Mouse (Mus musculus) embryonic facial prominence, embryonic 11.5 days (tissue): Measurements from ENCODE around the gene Sgta. TPM values are rescaled to one million over a fixed set of nuclear protein-coding genes. Genes with fewer than 3 reads are reported as not detected.
A peak's percentile ranks its signal among the peaks of the same experiment; 100 is the strongest.

Experiments used
- ATAC-seq: fragments of 200-750 bp; cut with Nextera tagmentation; replicated peaks from 2 replicates; pipeline ENCODE4 v1.8.0; 2017; ENCODE audit warnings: low read depth; ENCODE audit not compliant: insufficient number of reproducible peaks, low FRiP score, low TSS enrichment
- DNase-seq: peaks from one replicate; pipeline ENCODE4 v3.0.0-alpha.2; 2015; ENCODE audit warnings: low spot score
- H3K27ac ChIP-seq: fragments of 300-500 bp; sonication (generic); replicated peaks from 2 replicates; pipeline ENCODE4 v1.5.1; 2014; ENCODE audit warnings: mild to moderate bottlenecking, low read depth, low read length, control low read depth
- H3K27me3 ChIP-seq: fragments of 300-500 bp; sonication (generic); 2 replicates; pipeline ENCODE4 v1.6.1; 2014; ENCODE audit warnings: mild to moderate bottlenecking, low read length, moderate library complexity, mixed read lengths; ENCODE audit not compliant: control insufficient read depth, insufficient read depth
- H3K36me3 ChIP-seq: fragments of 300-500 bp; sonication (generic); replicated peaks from 2 replicates; pipeline ENCODE4 v1.6.1; 2014; ENCODE audit warnings: low read depth, mild to moderate bottlenecking, low read length, moderate library complexity, mixed read lengths; ENCODE audit not compliant: control insufficient read depth, insufficient read depth
- H3K4me1 ChIP-seq: fragments of 300-500 bp; sonication (generic); 2 replicates; pipeline ENCODE4 v1.6.1; 2014; ENCODE audit warnings: low read length, mixed read lengths; ENCODE audit not compliant: control insufficient read depth, insufficient read depth
- H3K4me2 ChIP-seq: fragments of 300-500 bp; sonication (generic); 2 replicates; pipeline ENCODE4 v1.6.1; 2014; ENCODE audit warnings: low read depth, mild to moderate bottlenecking, control low read depth, low read length, moderate library complexity
- H3K4me3 ChIP-seq: fragments of 300-500 bp; sonication (generic); 2 replicates; pipeline ENCODE4 v1.5.1; 2014; ENCODE audit warnings: low read depth, low read length, control low read depth
- H3K9ac ChIP-seq: fragments of 300-500 bp; sonication (generic); replicated peaks from 2 replicates; pipeline ENCODE4 v1.6.1; 2014; ENCODE audit warnings: mild to moderate bottlenecking, control low read depth, low read length
- H3K9me3 ChIP-seq: fragments of 300-500 bp; sonication (generic); replicated peaks from 2 replicates; pipeline ENCODE4 v1.6.1; 2016; ENCODE audit warnings: mild to moderate bottlenecking, low read length, inconsistent platforms, mixed read lengths; ENCODE audit not compliant: control insufficient read depth
- WGBS: fragments of 180-500 bp; shearing (Covaris S2); extraction: QIAGEN DNeasy Blood & Tissue Kit; methylation state at CpG from one replicate; pipeline ENCODE4 v1.1.7; 2014; 5-methylcytosine and 5-hydroxymethylcytosine counted together
- polyA plus RNA-seq: library from polyadenylated mRNA; unstranded; fragments of >200 nt; fragmentation: Nextera tagmentation; extraction: Ambion mirVana; gene quantifications from 2 replicates; pipeline ENCODE4 v1.2.1, GENCODE M21; 2014

Sgta gene
- 193 and 218 TPM in 2 replicates for polyA plus RNA-seq

DNA sequence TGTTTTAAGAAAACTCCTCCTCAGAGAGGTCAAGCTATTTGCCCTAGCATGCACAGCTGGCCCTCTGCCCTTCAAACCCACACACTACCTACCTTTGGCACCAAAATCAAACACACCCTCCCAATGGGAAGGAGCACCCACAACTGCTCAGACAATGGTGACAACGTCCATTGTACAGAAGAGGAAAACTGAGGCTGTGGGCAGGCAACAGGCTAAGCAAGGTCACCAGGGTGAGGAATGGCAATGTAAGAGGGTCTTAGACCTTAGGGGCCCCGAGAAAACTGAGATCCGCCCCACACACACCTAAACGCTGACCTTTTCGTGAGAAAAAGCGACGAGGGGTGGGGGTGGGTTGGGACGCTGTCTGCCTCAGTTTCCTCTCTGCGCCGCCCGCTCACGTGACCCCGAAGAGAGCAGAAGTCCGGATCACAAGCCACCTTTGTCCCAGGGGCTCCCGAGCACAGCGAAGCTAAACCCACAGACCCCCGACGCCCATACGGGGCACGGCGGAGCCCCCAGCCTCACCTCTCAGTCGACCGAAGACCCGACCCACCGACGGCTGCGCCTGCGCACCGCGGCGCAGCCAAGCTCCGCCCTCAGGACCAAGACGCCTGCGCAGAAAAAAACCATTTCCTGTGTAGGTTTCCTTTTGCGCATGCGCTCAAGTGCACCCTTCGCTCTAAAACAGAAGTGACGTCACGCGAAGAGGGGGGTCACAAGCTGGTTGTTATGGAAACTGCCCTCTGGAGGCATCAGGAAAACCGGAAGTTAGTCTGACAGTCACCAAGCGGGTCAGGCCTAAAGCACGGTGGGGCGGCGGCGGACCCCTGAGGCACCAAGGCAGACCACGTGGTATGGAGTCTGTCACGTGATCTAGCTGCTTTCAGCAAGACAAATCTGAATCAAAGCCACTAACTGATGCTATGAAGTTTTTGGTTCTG is at the start of gene Sgta:
Gene Sgta (minus strand): TSS at position 579 of the 941 bp plus-strand sequence.
- no peak within 1 kb of the TSS for H3K27ac ChIP-seq
- peak; percentile 86 for ATAC-seq

DNA sequence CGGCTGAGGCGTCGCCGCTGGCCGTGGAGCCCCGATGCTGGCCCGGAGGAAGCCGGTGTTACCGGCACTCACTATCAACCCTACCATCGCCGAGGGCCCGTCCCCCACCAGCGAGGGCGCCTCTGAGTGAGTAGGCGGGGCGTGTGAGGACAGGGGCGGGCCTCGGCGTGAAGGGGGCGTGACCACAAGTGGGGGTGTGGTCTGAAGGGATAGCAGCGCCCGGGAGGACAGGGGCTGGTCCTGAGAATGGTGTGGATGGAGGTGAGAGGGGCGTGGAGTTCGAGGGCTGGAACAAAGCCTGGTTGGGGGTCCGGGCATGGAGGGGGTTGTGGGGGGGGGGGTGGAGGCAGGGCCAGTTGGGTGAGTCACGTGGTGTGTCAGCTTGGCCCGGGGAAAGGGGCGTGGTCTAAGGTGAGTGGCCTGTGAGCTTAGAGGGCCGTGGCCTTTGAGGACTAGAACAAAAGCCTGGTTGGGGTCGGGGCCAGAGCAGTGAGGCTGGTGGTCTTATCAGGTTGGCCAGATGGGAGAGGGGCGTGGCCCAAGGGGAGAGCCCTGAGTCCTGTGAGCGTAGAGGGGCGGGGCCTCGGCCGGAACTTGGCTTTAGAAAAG is 46.2 kb upstream of the Sgta start:
- Histone ChIP-seq H3K36me3 (peaks cover 22% of the 10 kb centered on the region), H3K4me2 (peak overlapping the region; percentile 76), H3K4me3 (peak overlapping the region; percentile 97), H3K27me3 (no peaks in the 10 kb centered on the region), H3K4me1 (peaks cover 5% of the 10 kb centered on the region), H3K9ac (peak overlapping the region; percentile 96), H3K9me3 (no peaks in the 10 kb centered on the region), H3K27ac (peak overlapping the region; percentile 99)
- under 1% methylated on average over 35 of the region's 35 CpGs for WGBS
- peak; percentile 81 for ATAC-seq
- peak; percentile 87 for DNase-seq

More for the DNA sequence above, at the start of gene Sgta:
- H3K4me1 ChIP-seq: peaks cover 2% of the 10 kb centered on the region; the same call in 1 of the 2 replicates
- H3K36me3 ChIP-seq: no peaks in the 10 kb centered on the region
- H3K27me3 ChIP-seq: no peaks in the 10 kb centered on the region
- peak within 1 kb of the TSS; percentile 74 for H3K4me3 ChIP-seq
- H3K9me3 ChIP-seq: no peaks in the 10 kb centered on the region
- peak within 1 kb of the TSS; percentile 54 for H3K4me2 ChIP-seq
- peak within 1 kb of the TSS; percentile 75 for H3K9ac ChIP-seq
- DNase-seq: peak; percentile 100
- 1% methylated on average over 48 of the region's 48 CpGs for WGBS

DNA sequence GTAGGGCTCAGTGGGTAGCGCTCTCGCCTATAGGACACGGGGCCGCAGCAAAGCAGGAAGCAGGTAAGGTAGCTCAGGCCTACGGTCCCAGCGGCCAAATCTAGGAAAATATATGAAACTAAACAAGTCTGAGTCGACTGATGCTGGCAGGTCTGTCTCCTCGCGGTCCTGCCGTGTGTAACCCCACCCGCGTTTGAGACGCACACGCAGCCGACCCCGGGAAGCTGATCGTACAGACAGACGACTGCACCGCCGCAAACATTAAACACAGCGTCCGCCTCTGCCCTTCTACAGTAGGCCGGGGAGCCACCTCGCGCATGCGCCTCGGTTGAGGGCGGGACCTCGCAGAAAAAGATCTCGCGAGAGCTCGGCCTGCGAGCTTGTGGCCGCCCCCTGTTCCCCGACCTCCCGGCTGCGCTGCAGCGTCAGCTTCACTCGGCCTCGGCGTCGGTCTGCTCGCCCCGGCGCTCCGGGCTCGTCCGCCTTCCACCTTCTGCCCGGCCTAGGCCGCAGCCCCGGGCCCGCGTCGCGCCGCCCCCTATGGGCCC is 45.7 kb upstream of the Sgta start, which contains the start of gene Map2k2:
Gene Map2k2 (plus strand): TSS at position 351 of the 548 bp plus-strand sequence.
- Histone ChIP-seq H3K4me3 (peak within 1 kb of the TSS; percentile 97), H3K27me3 (no peaks in the 10 kb centered on the region), H3K9me3 (no peaks in the 10 kb centered on the region), H3K27ac (peak within 1 kb of the TSS; percentile 99), H3K36me3 (peaks cover 18% of the 10 kb centered on the region), H3K4me1 (peaks cover 5% of the 10 kb centered on the region), H3K9ac (peak within 1 kb of the TSS; percentile 96), H3K4me2 (peak within 1 kb of the TSS; percentile 76)
- under 1% methylated on average over 56 of the region's 56 CpGs for WGBS
- peak; percentile 98 for DNase-seq
- peak; percentile 87 for ATAC-seq

DNA sequence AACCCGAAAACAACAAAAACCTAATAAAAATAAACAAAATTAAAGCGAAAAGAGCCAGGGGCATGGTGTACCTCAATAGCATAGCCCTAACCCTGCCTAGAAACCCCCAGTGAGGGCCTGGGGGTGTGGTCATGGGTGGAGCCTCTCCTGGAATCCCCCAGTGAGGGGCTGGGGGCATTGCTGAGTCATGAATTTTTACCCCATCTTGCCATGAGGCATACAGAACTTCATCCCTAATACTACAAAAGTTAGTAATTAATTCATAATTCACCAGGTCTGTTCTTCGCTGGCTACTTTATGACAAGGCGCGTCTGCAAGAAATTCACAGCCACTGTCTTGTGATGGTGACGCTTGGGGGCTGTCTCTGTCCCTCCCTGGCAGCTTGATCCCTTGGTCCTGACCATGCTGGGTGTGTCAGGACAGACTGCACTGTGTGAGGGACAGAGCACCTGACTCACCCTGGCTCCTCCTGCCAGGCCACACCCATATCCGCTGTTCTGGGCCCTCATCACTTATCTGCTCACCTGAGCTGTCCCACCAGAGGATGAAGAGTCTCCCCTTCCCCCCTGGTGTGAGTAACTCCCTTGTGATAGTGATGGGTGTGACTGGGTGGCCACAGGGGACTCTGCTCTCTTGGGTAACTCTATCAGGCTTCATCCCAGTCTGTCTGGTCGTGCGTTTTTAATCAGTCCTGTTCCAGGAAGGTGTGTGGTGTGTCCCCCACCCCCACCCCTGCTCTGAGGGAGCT is 35.1 kb upstream of the Sgta start:
- H3K36me3 ChIP-seq: no peaks in the 10 kb centered on the region
- no peak overlapping the region for H3K4me3 ChIP-seq
- H3K27me3 ChIP-seq: no peaks in the 10 kb centered on the region; the same call in 1 of the 2 replicates
- no peaks in the 10 kb centered on the region for H3K9me3 ChIP-seq
- H3K9ac ChIP-seq: no peak overlapping the region
- 65% methylated on average over 9 of the region's 9 CpGs for WGBS
- ATAC-seq: no peak
- H3K27ac ChIP-seq: no peak overlapping the region
- DNase-seq: no peak
- H3K4me1 ChIP-seq: no peaks in the 10 kb centered on the region
- no peak overlapping the region for H3K4me2 ChIP-seq

DNA sequence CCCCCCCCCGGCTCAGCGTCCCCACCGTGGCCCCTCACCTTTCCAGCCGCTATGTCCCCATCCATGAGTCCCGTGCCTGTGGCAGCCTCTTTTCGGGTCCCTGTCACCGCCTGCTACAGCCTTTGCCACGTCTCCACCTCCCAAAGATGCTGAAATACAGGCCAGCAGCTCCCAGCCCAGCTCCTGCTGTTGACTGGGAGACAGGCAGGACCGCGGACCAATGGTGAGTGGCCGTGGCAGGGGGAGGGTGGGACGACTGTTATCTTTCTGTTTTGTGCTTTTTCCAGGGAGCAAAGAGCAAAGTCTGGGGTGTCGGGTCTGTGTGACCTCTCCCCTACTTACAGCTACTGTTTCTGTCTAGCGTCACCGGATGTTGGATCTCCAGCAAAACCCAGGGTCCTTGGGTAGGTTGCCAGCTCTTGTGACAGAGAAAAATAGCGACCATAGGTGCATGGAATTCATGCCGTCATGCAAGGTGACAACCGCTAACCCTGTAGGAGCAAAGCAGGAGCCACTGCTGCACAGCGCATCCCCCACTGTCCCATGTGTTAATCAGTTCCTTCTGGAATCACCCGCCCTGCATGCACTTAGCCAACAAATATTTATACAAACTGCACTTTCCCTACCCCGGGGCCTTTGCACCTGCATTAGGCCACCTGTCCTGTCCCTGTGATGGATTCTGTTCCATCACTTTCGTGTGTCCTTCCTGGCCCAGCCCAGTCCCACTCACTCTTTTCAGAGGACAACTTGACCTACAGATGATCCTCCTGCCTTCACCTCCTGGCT is 32.7 kb upstream of the Sgta start:
- ATAC-seq: no peak
- DNase-seq: no peak
- WGBS: 57% methylated on average over 22 of the region's 22 CpGs

DNA sequence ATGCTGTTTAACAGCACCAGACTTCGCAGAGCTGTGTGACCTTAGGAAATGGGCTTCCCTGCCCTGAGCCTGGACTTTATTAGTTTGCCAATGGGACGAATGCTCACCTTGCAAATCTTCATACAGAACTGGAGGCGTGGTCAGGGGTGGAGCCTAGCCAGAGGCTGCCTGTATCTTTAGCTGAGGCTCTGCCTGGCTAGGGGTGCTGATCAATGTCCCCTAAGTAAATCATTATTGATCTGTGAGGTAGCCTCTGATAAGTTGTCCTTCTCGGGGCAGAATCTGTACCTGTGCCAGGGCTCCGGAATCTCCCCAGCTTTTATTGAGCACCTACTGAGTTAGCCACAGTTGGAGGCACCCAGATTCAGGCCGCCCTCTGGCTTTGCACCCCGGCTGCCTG is 30.6 kb upstream of the Sgta start:
- 73% methylated on average over 7 of the region's 7 CpGs for WGBS
- Histone ChIP-seq H3K4me3 (no peak overlapping the region), H3K27ac (no peak overlapping the region), H3K9me3 (no peaks in the 10 kb centered on the region), H3K27me3 (no peaks in the 10 kb centered on the region), H3K36me3 (no peaks in the 10 kb centered on the region), H3K4me1 (0 out of 2 replicates have a peak, but pooled peaks cover 2% of the 10 kb centered on the region), H3K9ac (no peak overlapping the region), H3K4me2 (no peak overlapping the region)
- ATAC-seq (no peak), DNase-seq (no peak)

More for the DNA sequence above, 32.7 kb upstream of the Sgta start:
- H3K9me3 ChIP-seq: no peaks in the 10 kb centered on the region
- no peak overlapping the region for H3K9ac ChIP-seq
- 0 out of 2 replicates have a peak, but pooled peaks cover 2% of the 10 kb centered on the region for H3K4me1 ChIP-seq
- H3K36me3 ChIP-seq: no peaks in the 10 kb centered on the region
- no peak overlapping the region for H3K4me3 ChIP-seq
- H3K27ac ChIP-seq: no peak overlapping the region
- H3K4me2 ChIP-seq: no peak overlapping the region
- H3K27me3 ChIP-seq: no peaks in the 10 kb centered on the region; the same call in 1 of the 2 replicates

DNA sequence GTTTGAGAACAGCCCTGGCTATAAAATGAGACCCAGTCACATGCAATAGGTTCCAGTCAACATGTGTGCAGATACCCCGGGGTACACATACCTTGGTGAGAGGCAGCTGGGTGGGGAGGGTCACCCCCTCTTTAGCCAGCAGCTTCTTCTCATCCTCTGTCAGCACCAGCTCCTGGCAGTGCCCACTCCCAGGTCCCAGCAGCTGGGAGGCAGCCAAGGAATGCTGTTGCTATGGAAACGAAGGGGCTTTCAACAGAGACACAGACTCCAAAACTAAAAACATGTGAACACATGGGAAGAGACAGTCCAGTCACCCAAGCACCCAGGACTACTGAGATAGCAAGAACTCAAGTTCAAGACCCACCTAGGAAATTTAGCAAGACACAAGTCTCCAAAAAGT is 29.2 kb upstream of the Sgta start:
- no peak for ATAC-seq
- 70% methylated on average over 2 of the region's 2 CpGs for WGBS

More for the DNA sequence above, 29.2 kb upstream of the Sgta start:
- Histone ChIP-seq H3K36me3 (no peaks in the 10 kb centered on the region), H3K4me2 (no peak overlapping the region), H3K4me3 (no peak overlapping the region), H3K9ac (no peak overlapping the region), H3K27me3 (no peaks in the 10 kb centered on the region), H3K27ac (no peak overlapping the region), H3K9me3 (no peaks in the 10 kb centered on the region), H3K4me1 (0 out of 2 replicates have a peak, but pooled peaks cover 2% of the 10 kb centered on the region)
- DNase-seq: peak; percentile 77
